Mouse (Mus musculus): ENCODE measurements around the gene Fcho2. TPM values are rescaled to one million over a fixed set of nuclear protein-coding genes. Genes with fewer than 3 reads are reported as not detected.
A peak's percentile ranks its signal among the peaks of the same experiment; 100 is the strongest.

The Fcho2 gene
- polyA plus RNA-seq, 1 experiment = 17.8 TPM

- H3K4me1 ChIP-seq (ENCODE audit: control insufficient read depth, insufficient read depth, low read length) = no peaks in the 10 kb centered on the region
- H3K27ac ChIP-seq (ENCODE audit: insufficient read depth, low read depth, low read length) = no peak overlapping the region
- TF ChIP-seq CTCF (conservative IDR thresholded peaks at IDR 0.05; ENCODE audit: insufficient read depth, insufficient read length, low read depth, low read length) = no peak
- no peak for TF ChIP-seq POLR2A (IDR thresholded peaks at IDR 0.05; ENCODE audit: low read depth, low read length)
- H3K27me3 ChIP-seq (replicated peaks; ENCODE audit: control insufficient read depth, insufficient read depth, low read length) = no peaks in the 10 kb centered on the region
- H3K36me3 ChIP-seq (ENCODE audit: control insufficient read depth, insufficient read depth, low read length) = peaks cover 14% of the 10 kb centered on the region; the same call in 1 of the 2 replicates
- DNase-seq = no peak
- no peak overlapping the region for H3K4me3 ChIP-seq (ENCODE audit: insufficient read depth, low read depth, low read length)
- 94% methylated on average over 6 of the region's 6 CpGs for WGBS
Observed at GRCm38 (mm10) chr13:98743214-98743613, 72.0 kb downstream of the Fcho2 start.

DNA sequence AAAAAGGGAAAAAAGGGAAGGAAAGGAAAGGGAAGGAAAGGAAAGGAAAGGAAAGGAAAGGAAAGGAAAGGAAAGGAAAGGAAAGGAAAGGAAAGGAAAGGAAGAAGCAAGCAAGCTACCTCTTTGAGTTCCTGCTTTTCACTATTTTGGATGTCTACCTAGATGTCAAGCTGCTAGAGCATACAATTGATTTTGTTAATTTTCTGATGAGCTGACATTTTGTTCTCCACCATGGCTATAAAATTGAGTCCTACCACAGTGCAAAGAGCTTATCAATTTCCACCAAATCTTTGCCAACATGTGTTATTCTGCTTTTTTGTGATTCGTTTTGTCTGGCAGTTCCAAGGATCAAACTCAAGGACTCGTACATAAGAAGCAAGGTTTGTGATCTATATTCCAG lies 77.0 kb downstream of the Fcho2 start:
- H3K36me3 ChIP-seq (ENCODE audit: control insufficient read depth, insufficient read depth, low read length) = peaks cover 7% of the 10 kb centered on the region
- no peak overlapping the region for H3K4me3 ChIP-seq (ENCODE audit: insufficient read depth, low read depth, low read length)
- no peak for TF ChIP-seq CTCF (conservative IDR thresholded peaks at IDR 0.05; ENCODE audit: insufficient read depth, insufficient read length, low read depth, low read length)
- no peak for TF ChIP-seq POLR2A (IDR thresholded peaks at IDR 0.05; ENCODE audit: low read depth, low read length)
- no peaks in the 10 kb centered on the region for H3K4me1 ChIP-seq (ENCODE audit: control insufficient read depth, insufficient read depth, low read length)
- DNase-seq = no peak
- H3K27me3 ChIP-seq (replicated peaks; ENCODE audit: control insufficient read depth, insufficient read depth, low read length) = no peaks in the 10 kb centered on the region
- H3K27ac ChIP-seq (ENCODE audit: insufficient read depth, low read depth, low read length) = no peak overlapping the region
- 94% methylated on average over 2 of the region's 2 CpGs for WGBS

GRCm38 (mm10) chr13:98733292-98733691 lies 82.0 kb downstream of the Fcho2 start:
- Histone ChIP-seq H3K4me1 (ENCODE audit: control insufficient read depth, insufficient read depth, low read length) (no peaks in the 10 kb centered on the region), H3K27me3 (replicated peaks; ENCODE audit: control insufficient read depth, insufficient read depth, low read length) (no peaks in the 10 kb centered on the region), H3K4me3 (ENCODE audit: insufficient read depth, low read depth, low read length) (no peak overlapping the region), H3K27ac (ENCODE audit: insufficient read depth, low read depth, low read length) (no peak overlapping the region), H3K36me3 (ENCODE audit: control insufficient read depth, insufficient read depth, low read length) (peaks cover 7% of the 10 kb centered on the region)
- no peak for DNase-seq
- TF ChIP-seq CTCF (conservative IDR thresholded peaks at IDR 0.05; ENCODE audit: insufficient read depth, insufficient read length, low read depth, low read length) (no peak), POLR2A (IDR thresholded peaks at IDR 0.05; ENCODE audit: low read depth, low read length) (no peak)
- WGBS = 60% methylated on average over 3 of the region's 3 CpGs

DNA sequence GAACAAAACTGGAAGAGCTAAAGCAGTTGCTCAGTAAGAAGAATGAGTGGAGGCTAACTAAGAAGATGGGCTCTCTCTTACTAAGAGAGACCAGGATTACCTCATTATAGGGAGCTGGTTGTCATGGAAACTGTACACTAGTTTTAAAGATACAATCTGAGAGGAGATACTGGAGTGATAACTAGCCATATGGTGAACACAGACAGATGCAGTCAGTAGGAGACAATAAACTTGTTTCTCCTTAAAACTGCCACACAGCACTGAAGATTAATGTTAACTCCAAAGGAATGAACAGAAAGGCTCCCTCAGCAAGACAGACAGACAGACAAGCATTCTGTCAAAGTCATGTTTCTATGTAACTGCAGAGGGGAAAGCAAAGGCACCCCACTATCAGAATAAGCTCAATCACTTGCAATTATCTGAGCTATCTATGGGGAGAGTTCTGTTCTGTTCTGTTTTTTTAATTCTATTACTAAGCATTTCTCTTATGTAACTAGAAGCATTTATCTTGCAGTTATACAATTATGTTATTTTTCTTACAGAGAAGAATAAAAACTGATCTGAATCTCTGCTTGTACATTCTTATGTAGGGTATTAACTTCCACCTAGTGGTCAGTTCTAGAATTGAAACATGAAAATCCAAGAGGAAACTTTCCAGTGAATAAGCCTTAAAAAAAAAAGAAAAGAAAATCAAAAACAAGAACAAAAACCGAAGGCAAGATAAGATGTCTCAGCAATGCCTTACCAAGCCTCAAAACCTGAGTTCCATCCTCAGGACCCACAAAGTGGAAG lies 85.8 kb downstream of the Fcho2 start:
- H3K27me3 ChIP-seq (replicated peaks; ENCODE audit: control insufficient read depth, insufficient read depth, low read length) = no peaks in the 10 kb centered on the region
- no peak overlapping the region for H3K27ac ChIP-seq (ENCODE audit: insufficient read depth, low read depth, low read length)
- no peak for TF ChIP-seq CTCF (conservative IDR thresholded peaks at IDR 0.05; ENCODE audit: insufficient read depth, insufficient read length, low read depth, low read length)
- no peak overlapping the region for H3K4me3 ChIP-seq (ENCODE audit: insufficient read depth, low read depth, low read length)
- 2% methylated on average over 1 of the region's 1 CpGs for WGBS
- DNase-seq = peak; percentile 27
- H3K36me3 ChIP-seq (ENCODE audit: control insufficient read depth, insufficient read depth, low read length) = peaks cover 15% of the 10 kb centered on the region
- H3K4me1 ChIP-seq (ENCODE audit: control insufficient read depth, insufficient read depth, low read length) = no peaks in the 10 kb centered on the region

DNA sequence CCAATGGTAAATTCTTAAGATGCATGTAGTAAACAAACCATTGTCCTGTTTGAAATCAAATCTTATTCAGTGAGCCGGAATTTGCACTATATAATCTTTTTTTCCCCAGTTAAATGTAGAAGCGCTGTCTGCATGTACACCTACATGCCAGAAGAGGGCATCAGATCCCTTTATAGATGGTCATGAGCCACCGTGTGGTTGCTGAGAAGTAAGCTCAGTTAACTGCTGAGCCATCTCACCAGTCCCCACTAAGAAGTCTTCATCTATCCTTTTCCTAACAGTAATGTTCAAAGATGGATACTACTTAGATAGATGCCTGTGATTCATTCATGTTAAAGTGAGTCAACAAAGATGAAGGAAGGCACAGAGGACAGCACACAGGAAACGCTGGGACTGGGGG lies 88.8 kb downstream of the Fcho2 start:
- no peaks in the 10 kb centered on the region for H3K4me1 ChIP-seq (ENCODE audit: control insufficient read depth, insufficient read depth, low read length)

DNA sequence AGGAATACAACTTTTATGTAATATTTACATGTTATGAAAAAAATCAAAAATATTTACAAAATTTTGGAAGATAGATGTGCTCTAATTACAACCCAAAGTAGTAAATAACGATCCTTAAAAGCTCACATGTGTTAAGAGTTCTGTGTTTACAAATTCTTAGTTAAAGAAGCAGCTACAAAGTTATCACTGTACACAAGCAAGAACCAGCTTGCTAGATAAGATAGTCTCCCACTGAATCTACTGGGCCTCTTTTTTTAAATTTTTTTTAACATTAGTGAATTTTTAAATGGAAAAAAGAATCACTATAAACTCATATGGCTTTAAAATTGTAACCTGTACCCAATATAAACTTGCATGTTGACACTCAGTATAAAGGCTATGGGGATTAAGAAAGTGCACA lies 91.8 kb downstream of the Fcho2 start:
- H3K4me1 ChIP-seq (ENCODE audit: control insufficient read depth, insufficient read depth, low read length) = no peaks in the 10 kb centered on the region
- TF ChIP-seq POLR2A (IDR thresholded peaks at IDR 0.05; ENCODE audit: low read depth, low read length) (no peak), CTCF (conservative IDR thresholded peaks at IDR 0.05; ENCODE audit: insufficient read depth, insufficient read length, low read depth, low read length) (no peak)
- H3K27me3 ChIP-seq (replicated peaks; ENCODE audit: control insufficient read depth, insufficient read depth, low read length) = no peaks in the 10 kb centered on the region
- H3K36me3 ChIP-seq (ENCODE audit: control insufficient read depth, insufficient read depth, low read length) = peaks cover 13% of the 10 kb centered on the region
- no peak overlapping the region for H3K27ac ChIP-seq (ENCODE audit: insufficient read depth, low read depth, low read length)
- 77% methylated on average over 1 of the region's 1 CpGs for WGBS
- no peak overlapping the region for H3K4me3 ChIP-seq (ENCODE audit: insufficient read depth, low read depth, low read length)
- no peak for DNase-seq

More for the DNA sequence above, 88.8 kb downstream of the Fcho2 start:
- Histone ChIP-seq H3K27ac (ENCODE audit: insufficient read depth, low read depth, low read length) (no peak overlapping the region), H3K4me3 (ENCODE audit: insufficient read depth, low read depth, low read length) (no peak overlapping the region), H3K27me3 (replicated peaks; ENCODE audit: control insufficient read depth, insufficient read depth, low read length) (no peaks in the 10 kb centered on the region), H3K36me3 (ENCODE audit: control insufficient read depth, insufficient read depth, low read length) (peaks cover 13% of the 10 kb centered on the region)
- TF ChIP-seq POLR2A (IDR thresholded peaks at IDR 0.05; ENCODE audit: low read depth, low read length) (no peak), CTCF (conservative IDR thresholded peaks at IDR 0.05; ENCODE audit: insufficient read depth, insufficient read length, low read depth, low read length) (peak; percentile 58)
- WGBS = 54% methylated on average over 4 of the region's 4 CpGs
- DNase-seq = peak; percentile 48

GRCm38 (mm10) chr13:98722296-98722695 lies 93.0 kb downstream of the Fcho2 start:
- Histone ChIP-seq H3K36me3 (ENCODE audit: control insufficient read depth, insufficient read depth, low read length) (peaks cover 10% of the 10 kb centered on the region), H3K4me1 (ENCODE audit: control insufficient read depth, insufficient read depth, low read length) (no peaks in the 10 kb centered on the region), H3K27me3 (replicated peaks; ENCODE audit: control insufficient read depth, insufficient read depth, low read length) (no peaks in the 10 kb centered on the region), H3K27ac (ENCODE audit: insufficient read depth, low read depth, low read length) (no peak overlapping the region), H3K4me3 (ENCODE audit: insufficient read depth, low read depth, low read length) (no peak overlapping the region)
- no peak for DNase-seq
- TF ChIP-seq CTCF (conservative IDR thresholded peaks at IDR 0.05; ENCODE audit: insufficient read depth, insufficient read length, low read depth, low read length) = no peak
- no peak for TF ChIP-seq POLR2A (IDR thresholded peaks at IDR 0.05; ENCODE audit: low read depth, low read length)
- WGBS = 61% methylated on average over 1 of the region's 1 CpGs
